Mouse (Mus musculus) kidney, postnatal 14 days (tissue): ENCODE measurements around the gene A030005K14Rik.

Experiments
- DNase-seq: peaks from one replicate; pipeline ENCODE4 v3.0.0; 2022; ENCODE audit warnings: mixed read lengths

Gene A030005K14Rik

DNA sequence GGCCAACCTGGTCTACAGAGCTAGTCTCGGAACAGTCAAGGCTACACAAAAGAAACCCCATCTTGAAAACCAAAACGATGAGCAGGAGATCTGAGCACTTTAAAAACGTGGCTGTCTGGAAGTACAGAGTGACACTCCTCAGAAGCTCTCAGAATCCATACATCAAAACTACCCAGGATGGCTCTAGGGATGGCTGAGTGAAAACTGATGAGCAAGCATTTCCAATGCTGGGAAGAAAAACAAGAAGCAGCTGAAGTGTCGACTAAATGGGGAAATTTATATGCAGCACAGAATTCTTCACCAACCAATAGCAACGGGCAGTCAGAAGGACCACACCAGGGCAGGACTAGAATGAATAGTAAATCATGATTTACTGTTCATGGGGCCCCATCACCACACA is 24.7 kb downstream of the A030005K14Rik start:
- no peak for DNase-seq

- DNase-seq, result no peak
Measured at GRCm38 (mm10) chr1:83032508-83032907, 26.7 kb downstream of the A030005K14Rik start.

DNA sequence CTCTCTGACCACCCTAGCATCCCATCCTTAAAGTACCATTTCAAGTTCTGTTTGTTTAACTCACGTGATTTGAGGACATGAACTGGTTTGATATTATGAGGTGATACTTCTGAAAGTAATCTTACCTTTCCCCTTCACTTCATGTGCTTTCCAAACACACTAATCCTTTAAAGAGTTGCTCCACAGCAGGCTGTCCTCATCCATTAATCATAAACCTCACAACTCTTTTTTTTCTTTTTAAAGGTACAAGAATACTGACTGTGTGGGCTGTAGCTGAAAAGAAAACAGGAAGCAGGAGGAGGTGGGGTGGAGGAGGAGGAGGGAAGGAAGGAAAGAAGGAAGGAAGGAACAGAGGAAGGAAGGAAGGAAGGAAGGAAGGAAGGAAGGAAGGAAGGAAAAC is 27.2 kb downstream of the A030005K14Rik start:
- no peak for DNase-seq

DNA sequence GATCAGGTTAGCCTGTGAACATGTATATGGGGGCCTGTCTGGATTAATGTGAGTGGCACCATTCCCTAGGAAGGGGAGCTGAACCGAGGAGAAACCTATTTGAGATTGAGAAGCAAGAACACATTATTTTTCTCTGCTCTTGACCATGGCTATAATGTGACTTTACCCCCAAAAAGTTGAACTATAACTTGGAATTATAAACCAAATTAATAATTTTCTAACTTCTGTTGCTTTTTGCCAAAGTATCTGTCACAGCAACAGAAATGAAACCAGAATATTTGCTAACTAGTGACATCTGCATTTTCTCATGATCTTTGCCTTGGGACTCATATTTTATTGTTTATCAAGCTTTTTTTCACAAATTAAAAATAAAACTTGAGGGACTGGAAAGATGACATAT is 42.6 kb downstream of the A030005K14Rik start:
- peak; percentile 8 for DNase-seq

DNA sequence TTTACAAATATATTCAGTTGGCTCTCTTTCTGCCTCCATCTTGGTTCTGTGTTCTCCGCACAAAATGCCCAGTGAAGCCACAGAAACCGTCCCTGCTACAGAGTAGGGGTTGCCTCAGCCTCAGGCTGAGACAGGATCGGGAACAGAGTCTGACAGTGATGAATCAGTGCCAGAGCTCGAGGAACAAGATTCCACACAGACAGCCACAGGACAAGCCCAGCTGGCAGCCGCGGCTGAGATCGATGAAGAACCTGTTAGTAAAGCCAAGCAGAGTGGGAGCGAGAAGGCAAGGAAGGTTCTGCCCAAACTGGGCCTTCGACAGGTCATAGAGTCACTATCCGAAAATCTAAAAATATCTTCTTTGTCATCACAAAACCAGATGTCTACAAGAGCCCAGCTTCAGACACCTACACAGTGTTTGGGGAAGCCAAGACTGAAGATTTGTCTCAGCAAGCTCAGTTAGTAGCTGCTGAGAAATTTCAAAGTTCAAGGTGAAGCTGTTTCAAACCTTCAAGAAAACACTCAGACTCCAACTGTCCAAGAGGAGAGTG is 43.8 kb downstream of the A030005K14Rik start:
- DNase-seq, result no peak

- DNase-seq, result no peak
Measured at GRCm38 (mm10) chr1:83014477-83014876, 44.7 kb downstream of the A030005K14Rik start.
